Mouse (Mus musculus) lung, postnatal 0 days (tissue): Measurements from ENCODE around the gene P2ry6.
A peak's percentile ranks its signal among the peaks of the same experiment; 100 is the strongest.

Source experiments
- CTCF ChIP-seq: IDR thresholded peaks from 2 replicates; pipeline ENCODE4 v1.5.1; 2016; ENCODE audit warnings: antibody characterized with exemption, mild to moderate bottlenecking
- EP300 ChIP-seq: IDR thresholded peaks from 2 replicates; pipeline ENCODE4 v1.6.1; 2016; ENCODE audit warnings: antibody characterized with exemption, mild to moderate bottlenecking, control low read depth

GRCm38 (mm10) chr7:100907231-100907630 lies 67.2 kb downstream of the P2ry6 start:
- TF ChIP-seq CTCF = peak; percentile 97
- no peak for TF ChIP-seq EP300
